Mouse (Mus musculus) v-Abl transformed pro-B cells (cell line): Measurements from ENCODE around the gene Atoh8.

Source experiments
- in situ Hi-C, 2 experiments: fragments of 400-800 bp; cut with MboI; formaldehyde crosslinking; loops; one replicate each; pipeline ENCODE4 v1.15.1; 2025; ENCODE audit not compliant: unreplicated experiment in 2 of 2

Gene Atoh8

GRCm38 (mm10) chr6:72202732-72203131, 32.6 kb downstream of the Atoh8 start:
- in situ Hi-C loops: no loop called here

- in situ Hi-C loops: no loop called here
Measured at GRCm38 (mm10) chr6:72200595-72201256, 34.7 kb downstream of the Atoh8 start.

- in situ Hi-C loops: no loop called here
Measured at GRCm38 (mm10) chr6:72197515-72197914, 37.9 kb downstream of the Atoh8 start.

GRCm38 (mm10) chr6:72196660-72197059, 38.7 kb downstream of the Atoh8 start:
- in situ Hi-C loops: no loop called here

GRCm38 (mm10) chr6:72190577-72190976, 44.8 kb downstream of the Atoh8 start:
- in situ Hi-C loops: no loop called here

GRCm38 (mm10) chr6:72190120-72190519, 45.3 kb downstream of the Atoh8 start:
- in situ Hi-C loops: no loop called here

GRCm38 (mm10) chr6:72189061-72189863, 46.1 kb downstream of the Atoh8 start:
- in situ Hi-C loops: loop anchor here (5.0 to 10.0 kb wide), 2 partner anchors 48 to 216 kb away; partner anchors contain the start of gene Atoh8 (in 1 of the 2)

- in situ Hi-C loops: loop anchor here (5.0 to 10.0 kb wide), 2 partner anchors 50 to 218 kb away; partner anchors contain the start of gene Atoh8 (in 1 of the 2)
Measured at GRCm38 (mm10) chr6:72186809-72187208, 48.6 kb downstream of the Atoh8 start.

GRCm38 (mm10) chr6:72185893-72186490, 49.4 kb downstream of the Atoh8 start:
- in situ Hi-C loops: loop anchor here (5.0 to 10.0 kb wide), 2 partner anchors 51 to 219 kb away; partner anchors contain the start of gene Atoh8 (in 1 of the 2)

- in situ Hi-C loops: loop anchor here (5.0 to 10.0 kb wide), 3 partner anchors 53 to 220 kb away; partner anchors contain the start of gene Atoh8 (in 1 of the 2)
Measured at GRCm38 (mm10) chr6:72184576-72184975, 50.8 kb downstream of the Atoh8 start.

- in situ Hi-C loops: loop anchor here (5.0 to 10.0 kb wide), 3 partner anchors 57 to 225 kb away; partner anchors contain the start of gene Atoh8 (in 1 of the 2)
Measured at GRCm38 (mm10) chr6:72179562-72180502, 55.5 kb downstream of the Atoh8 start.

- in situ Hi-C loops: no loop called here
Measured at GRCm38 (mm10) chr6:72179006-72179405, 56.4 kb downstream of the Atoh8 start.

GRCm38 (mm10) chr6:72177417-72177816, 58.0 kb downstream of the Atoh8 start:
- in situ Hi-C loops: no loop called here

- in situ Hi-C loops: no loop called here
Measured at GRCm38 (mm10) chr6:72176004-72176403, 59.4 kb downstream of the Atoh8 start.

- in situ Hi-C loops: no loop called here
Measured at GRCm38 (mm10) chr6:72175419-72175818, 60.0 kb downstream of the Atoh8 start.

- in situ Hi-C loops: loop anchor here (25.0 kb wide), 4 partner anchors 536 to 1011 kb away; partner anchors contain the start of gene Kdm3a (in 1 of the 2)
Measured at GRCm38 (mm10) chr6:72173350-72173749, 62.0 kb downstream of the Atoh8 start.

- in situ Hi-C loops: loop anchor here (25.0 kb wide), 4 partner anchors 534 to 1009 kb away; partner anchors contain the start of gene Kdm3a (in 1 of the 2)
Measured at GRCm38 (mm10) chr6:72171391-72171790, 64.0 kb downstream of the Atoh8 start.

GRCm38 (mm10) chr6:72165907-72166306, 69.5 kb downstream of the Atoh8 start:
- in situ Hi-C loops: loop anchor here (5.0 to 25.0 kb wide), 7 partner anchors 239 to 1014 kb away; partner anchors contain the start of gene Kdm3a (in 1 of the 2)
